Mouse (Mus musculus) liver, postnatal 0 days (tissue): Measurements from ENCODE around the gene Syngap1.
"Not testable (repeated sequence)": the region's sequence is repeated elsewhere in the genome, so short reads cannot be mapped to it uniquely, and the experiment has no call there.

Source experiments
- CTCF ChIP-seq: sonication (generic); IDR thresholded peaks from 2 replicates; pipeline ENCODE4 v1.5.1; 2016; ENCODE audit warnings: antibody characterized with exemption, low read depth
- EP300 ChIP-seq: IDR thresholded peaks from 2 replicates; pipeline ENCODE4 v1.6.1; 2016; ENCODE audit warnings: antibody characterized with exemption, low read depth, mild to moderate bottlenecking

DNA sequence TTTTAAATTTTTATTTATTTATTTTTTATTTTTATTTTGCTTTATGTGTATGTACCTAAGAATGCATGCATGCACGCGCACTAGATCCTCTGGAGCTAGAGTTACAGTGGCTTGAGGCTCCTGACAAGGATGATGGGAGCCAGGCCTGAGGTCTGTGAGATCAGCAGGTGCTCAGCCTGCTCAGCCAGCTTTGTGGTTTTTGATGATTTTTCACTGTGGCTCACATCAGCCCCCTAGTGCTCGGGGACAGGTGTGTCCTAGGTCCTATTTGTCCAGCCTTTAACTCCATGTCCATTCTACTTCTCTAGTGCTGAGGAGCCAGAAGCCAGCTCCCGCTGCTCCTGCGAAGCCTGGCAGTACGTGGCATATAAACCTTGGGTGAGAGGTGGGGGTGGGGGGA, 18.7 kb upstream of the Syngap1 start:
- not testable (repeated sequence) for TF ChIP-seq CTCF, EP300
